Mouse (Mus musculus) midbrain, embryonic 14.5 days (tissue): Measurements from ENCODE around the gene Gm14393. TPM values are rescaled to one million over a fixed set of nuclear protein-coding genes. Genes with fewer than 3 reads are reported as not detected.
"Not testable (repeated sequence)": the region's sequence is repeated elsewhere in the genome, so short reads cannot be mapped to it uniquely, and the experiment has no call there.

Experiments
- ATAC-seq: fragments of 200-750 bp; cut with Nextera tagmentation; 2 replicates; pipeline ENCODE4 v1.8.0; 2017; ENCODE audit warnings: moderate number of reproducible peaks, moderate library complexity; ENCODE audit not compliant: low FRiP score, low TSS enrichment
- DNase-seq: peaks from one replicate; pipeline ENCODE4 v3.0.0-alpha.2; 2015
- H3K27ac ChIP-seq: fragments of 300-500 bp; sonication (generic); replicated peaks from 2 replicates; pipeline ENCODE4 v1.5.1; 2014; ENCODE audit warnings: mild to moderate bottlenecking, low read depth, low read length, moderate library complexity
- H3K27me3 ChIP-seq: fragments of 300-500 bp; sonication (generic); 2 replicates; pipeline ENCODE4 v1.6.1; 2014; ENCODE audit warnings: low read length, control low read depth, mixed read lengths; ENCODE audit not compliant: control insufficient read depth, insufficient read depth
- H3K36me3 ChIP-seq: fragments of 300-500 bp; sonication (generic); 2 replicates; pipeline ENCODE4 v1.6.1; 2014; ENCODE audit warnings: low read length, control low read depth; ENCODE audit not compliant: control insufficient read depth, insufficient read depth
- H3K4me1 ChIP-seq: fragments of 300-500 bp; sonication (generic); 2 replicates; pipeline ENCODE4 v1.6.1; 2014; ENCODE audit warnings: mild to moderate bottlenecking, antibody characterized with exemption, low read length, control low read depth; ENCODE audit not compliant: control insufficient read depth, insufficient read depth
- H3K4me2 ChIP-seq: fragments of 300-500 bp; sonication (generic); 2 replicates; pipeline ENCODE4 v1.6.1; 2014; ENCODE audit warnings: mild to moderate bottlenecking, low read length, moderate library complexity
- H3K4me3 ChIP-seq: fragments of 300-500 bp; sonication (generic); replicated peaks from 2 replicates; pipeline ENCODE4 v1.5.1; 2014; ENCODE audit warnings: low read depth, low read length
- H3K9ac ChIP-seq: fragments of 300-500 bp; sonication (generic); replicated peaks from 2 replicates; pipeline ENCODE4 v1.6.1; 2014; ENCODE audit warnings: mild to moderate bottlenecking, low read length, moderate library complexity
- H3K9me3 ChIP-seq: fragments of 300-500 bp; sonication (generic); 2 replicates; pipeline ENCODE4 v1.6.1; 2016; ENCODE audit warnings: low read length, control low read depth, mixed read lengths; ENCODE audit not compliant: control insufficient read depth
- WGBS: fragments of 180-500 bp; shearing (Covaris S2); extraction: QIAGEN DNeasy Blood & Tissue Kit; methylation state at CpG from one replicate; pipeline ENCODE4 v1.1.7; 2014; 5-methylcytosine and 5-hydroxymethylcytosine counted together
- polyA plus RNA-seq: library from polyadenylated mRNA; unstranded; fragments of >200 nt; fragmentation: Nextera tagmentation; extraction: Ambion mirVana; gene quantifications from 2 replicates; pipeline ENCODE4 v1.2.1, GENCODE M21; 2014

Gm14393 gene
- polyA plus RNA-seq, result not detected in 2 replicates

DNA sequence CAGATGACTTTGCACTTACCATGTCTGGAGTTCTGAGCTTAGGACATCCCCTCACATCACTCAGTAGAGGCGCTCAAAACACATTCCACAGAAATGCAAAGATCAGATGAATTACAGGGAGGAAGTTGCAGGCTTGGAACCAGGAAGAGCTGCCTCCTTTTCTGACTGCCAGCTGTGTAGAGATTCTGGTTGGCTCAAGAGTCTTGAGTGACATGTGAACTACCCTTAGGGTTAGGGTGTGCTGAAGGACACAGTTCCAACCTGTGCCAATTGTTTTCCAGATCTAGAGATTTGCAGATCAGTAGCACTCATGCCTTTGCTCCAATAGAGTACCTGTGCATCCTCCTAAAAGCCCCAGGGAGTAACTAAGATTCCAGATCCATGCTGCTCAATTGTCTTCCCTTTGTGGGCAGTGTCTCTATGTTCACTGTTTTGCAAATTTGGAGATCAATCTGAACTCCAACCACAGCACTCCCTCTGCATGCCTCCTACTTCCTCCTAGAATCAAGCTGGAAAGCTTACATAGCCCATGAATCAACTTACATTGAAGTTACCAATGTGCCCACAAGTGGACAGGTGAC lies at the start of gene Gm14393:
Gm14393 (minus strand) TSS at position 101 of the 581 bp plus-strand sequence.
- H3K4me3 ChIP-seq, H3K36me3 ChIP-seq, H3K4me1 ChIP-seq, ATAC-seq, H3K9me3 ChIP-seq, H3K27ac ChIP-seq, H3K9ac ChIP-seq, H3K4me2 ChIP-seq, H3K27me3 ChIP-seq, DNase-seq: not testable (repeated sequence)
- WGBS, result 77% methylated on average over 1 of the region's 1 CpGs

DNA sequence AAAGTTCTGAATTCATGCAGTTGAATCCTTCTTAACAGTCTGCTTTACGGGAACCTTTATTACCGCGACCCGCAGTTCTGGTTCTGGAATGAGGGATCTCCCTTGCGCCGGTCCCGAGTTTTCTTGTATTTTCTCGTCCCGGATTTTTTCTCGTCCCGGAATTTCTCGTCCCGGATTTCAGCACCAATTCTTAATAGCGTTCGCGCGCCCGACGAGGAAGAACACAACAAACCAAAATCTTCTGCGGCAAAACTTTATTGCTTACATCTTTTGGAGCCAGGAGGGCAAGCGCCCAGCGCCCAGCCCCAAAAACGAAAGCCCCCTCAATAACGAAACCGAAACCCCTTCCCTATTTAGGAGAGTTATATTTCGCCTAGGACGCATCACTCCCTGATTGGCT lies 23.3 kb downstream of the Gm14393 start:
- not testable (repeated sequence) for H3K9ac ChIP-seq, H3K4me3 ChIP-seq, H3K9me3 ChIP-seq, H3K4me2 ChIP-seq, H3K27ac ChIP-seq, H3K4me1 ChIP-seq, H3K36me3 ChIP-seq, DNase-seq, H3K27me3 ChIP-seq, ATAC-seq
- 98% methylated on average over 23 of the region's 27 CpGs for WGBS

Other genes with a start within 250 kb of the Gm14393 start
- gene Gm14444, start 57.5 kb downstream of the Gm14393 start, polyA plus RNA-seq, result not detected in 2 replicates
- 6.2 and 6.6 TPM in 2 replicates for gene Gm14399, start 74.2 kb upstream of the Gm14393 start, polyA plus RNA-seq
- 1.3 and 1.4 TPM in 2 replicates for gene Gm14443, start 108.1 kb upstream of the Gm14393 start, polyA plus RNA-seq
- 13.3 and 14.3 TPM in 2 replicates for gene Gm14391, start 139.1 kb upstream of the Gm14393 start, polyA plus RNA-seq
- 3.2 TPM in 1 of 2 replicates, not detected in the other for gene Gm14440, start 207.3 kb upstream of the Gm14393 start, polyA plus RNA-seq